Mouse (Mus musculus): ENCODE measurements at regions not wholly inside any gene's neighbourhood (a gene's known extent, or its start where the extent isn't known, plus 50 kb on each side); places are given as distances from the start of the nearest gene placed in this dataset.

DNA sequence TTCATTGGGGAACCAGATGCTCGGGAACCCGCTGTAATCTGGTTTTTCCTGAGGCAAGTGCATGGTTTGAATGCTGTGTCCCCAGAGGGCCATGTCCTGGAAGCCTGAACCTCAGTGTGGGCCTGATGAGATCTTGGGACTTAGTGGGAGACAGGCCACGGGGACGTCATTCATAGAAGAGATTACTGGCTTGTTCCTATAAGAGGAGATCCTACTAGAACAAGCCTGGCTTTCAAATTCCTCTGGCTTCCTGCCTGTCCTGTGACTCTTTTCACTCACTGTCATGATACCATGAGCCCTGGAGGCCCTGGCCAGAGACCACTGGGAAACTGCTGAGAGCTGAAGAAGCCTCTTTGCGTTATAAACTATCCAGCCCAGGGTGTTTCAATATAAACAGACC lies 113.1 kb upstream of the Med13l start:
- no peak for TF ChIP-seq CTCF (IDR thresholded peaks at IDR 0.05; ENCODE audit: low read depth, low read length)
- no peak for TF ChIP-seq GATA1 (IDR thresholded peaks at IDR 0.05; ENCODE audit: borderline replicate concordance, low read length)
- TF ChIP-seq POLR2AphosphoS5 (IDR thresholded peaks at IDR 0.05; ENCODE audit: insufficient replicate concordance, low read depth, low read length), result no peak
- TF ChIP-seq GATA2 (IDR thresholded peaks at IDR 0.05; ENCODE audit: borderline replicate concordance, low read depth, low read length), result no peak

All from G1E (cell line).